Mouse (Mus musculus) limb, embryonic 10.5 days (tissue): ENCODE data around the gene Dennd2a. TPM values are rescaled to one million over a fixed set of nuclear protein-coding genes. Genes with fewer than 3 reads are reported as not detected.

Experiments
- DNase-seq: peaks from one replicate; pipeline ENCODE4 v3.0.0-alpha.2; 2017; ENCODE audit warnings: low spot score
- H3K27ac ChIP-seq: fragments of 300-500 bp; sonication (generic); 2 replicates; pipeline ENCODE4 v1.5.1; 2016; ENCODE audit warnings: mild to moderate bottlenecking
- H3K27me3 ChIP-seq: fragments of 300-500 bp; sonication (generic); 2 replicates; pipeline ENCODE4 v1.6.1; 2016; ENCODE audit warnings: low read depth, mild to moderate bottlenecking; ENCODE audit not compliant: poor library complexity, severe bottlenecking
- H3K36me3 ChIP-seq: fragments of 300-500 bp; sonication (generic); 2 replicates; pipeline ENCODE4 v1.6.1; 2016; ENCODE audit warnings: mild to moderate bottlenecking, moderate library complexity
- H3K4me1 ChIP-seq: fragments of 300-500 bp; sonication (generic); 2 replicates; pipeline ENCODE4 v1.6.1; 2016
- H3K4me3 ChIP-seq: fragments of 300-500 bp; sonication (generic); 2 replicates; pipeline ENCODE4 v1.5.1; 2016; ENCODE audit warnings: mild to moderate bottlenecking, moderate library complexity
- H3K9me3 ChIP-seq: fragments of 300-500 bp; sonication (generic); replicated peaks from 2 replicates; pipeline ENCODE4 v1.6.1; 2016; ENCODE audit warnings: mild to moderate bottlenecking
- WGBS: fragments of 180-500 bp; shearing (Covaris S2); methylation state at CpG from one replicate; pipeline ENCODE4 v1.1.7; 2016; 5-methylcytosine and 5-hydroxymethylcytosine counted together
- polyA plus RNA-seq: library from polyadenylated mRNA; unstranded; fragments of >200 nt; fragmentation: Nextera tagmentation; extraction: Ambion mirVana; gene quantifications from 2 replicates; pipeline ENCODE4 v1.2.1, GENCODE M21; 2016

Gene Dennd2a
- polyA plus RNA-seq, 1 experiment from 2014 or later: 40.7 TPM

DNA sequence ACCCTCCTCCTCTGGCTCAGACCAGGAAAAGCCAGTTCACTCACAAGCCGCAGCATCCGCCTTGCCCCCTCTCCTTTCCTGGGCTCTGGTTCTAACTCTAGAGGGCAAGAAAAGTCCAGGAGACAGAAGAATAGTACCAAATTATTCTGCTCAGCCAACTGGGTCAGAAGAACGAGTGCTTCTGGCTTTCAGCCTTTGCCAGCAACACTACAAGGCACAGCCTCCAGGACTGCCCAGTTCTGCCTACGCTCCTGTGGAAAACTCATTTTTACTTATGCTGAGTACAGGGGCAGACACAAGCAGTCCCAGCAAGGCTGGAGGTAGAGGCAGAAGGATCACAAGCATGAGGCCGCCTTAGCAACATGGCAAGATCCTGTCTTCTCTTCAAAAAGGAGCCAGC, 9.6 kb downstream of the Dennd2a start:
- no peak for DNase-seq
- WGBS: 79% methylated on average over 5 of the region's 5 CpGs
- no peaks in the 10 kb centered on the region; the same call in 1 of the 2 replicates for H3K9me3 ChIP-seq
- no peaks in the 10 kb centered on the region for H3K27me3 ChIP-seq
- H3K36me3 ChIP-seq: peaks cover 47% of the 10 kb centered on the region
- no peak overlapping the region for H3K4me3 ChIP-seq
- H3K4me1 ChIP-seq: peaks cover 47% of the 10 kb centered on the region
- H3K27ac ChIP-seq: no peak overlapping the region; the same call in 1 of the 2 replicates

DNA sequence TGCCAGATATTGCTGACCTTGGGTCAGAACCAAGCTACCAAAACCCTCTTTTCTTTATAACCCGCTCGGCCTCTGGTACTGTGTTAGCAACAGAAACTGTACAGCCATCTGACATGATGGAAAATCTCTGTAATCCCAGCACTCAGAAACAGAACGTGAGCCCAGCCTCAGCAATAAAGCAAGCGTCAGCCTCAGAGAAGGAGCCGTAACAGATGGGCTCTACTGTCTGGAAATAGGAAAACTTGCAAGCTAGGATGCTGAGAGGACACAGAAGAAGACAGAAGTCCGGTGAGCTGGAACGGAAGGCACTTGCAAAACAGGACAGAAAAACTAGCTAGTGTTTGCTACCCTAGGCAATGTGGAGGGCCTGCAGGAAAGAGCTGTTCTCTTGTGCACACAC, 12.2 kb downstream of the Dennd2a start:
- WGBS: 86% methylated on average over 7 of the region's 7 CpGs
- Histone ChIP-seq H3K36me3 (peaks cover 25% of the 10 kb centered on the region), H3K27me3 (no peaks in the 10 kb centered on the region), H3K4me1 (peaks cover 59% of the 10 kb centered on the region), H3K9me3 (no peaks in the 10 kb centered on the region), H3K4me3 (no peak overlapping the region), H3K27ac (peak overlapping the region; percentile 90)
- no peak for DNase-seq

DNA sequence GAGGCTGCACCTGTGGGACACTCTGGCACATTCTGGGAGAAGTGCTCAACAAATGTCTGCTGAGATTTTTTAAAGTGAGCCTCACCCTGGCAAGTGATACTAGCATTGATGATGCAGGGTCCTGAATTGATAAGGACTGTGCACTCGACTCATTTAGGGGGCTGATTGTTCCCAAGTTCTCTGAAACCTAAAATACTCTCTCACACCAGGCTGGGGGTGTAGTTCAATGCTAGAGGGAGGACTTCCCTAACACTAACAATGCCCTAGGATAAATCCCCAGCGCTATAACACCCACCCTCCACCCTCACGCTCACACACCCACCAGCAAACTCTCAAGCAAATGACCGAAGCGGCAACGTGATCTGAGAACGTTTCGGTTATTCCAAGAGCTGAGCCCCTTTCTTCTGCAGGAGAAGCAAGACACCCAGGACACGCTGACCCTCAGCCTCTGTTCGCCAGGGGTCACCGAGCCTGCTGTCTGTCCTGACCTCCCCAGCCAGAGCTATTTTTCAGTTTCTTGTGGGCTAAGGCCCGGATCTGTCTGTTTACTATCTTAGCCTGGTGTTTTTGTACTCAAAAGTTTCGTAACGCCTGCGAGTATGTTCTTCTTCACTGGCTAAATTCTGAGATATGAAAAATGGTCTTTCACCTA, 13.8 kb downstream of the Dennd2a start:
- no peak for DNase-seq
- peak overlapping the region; percentile 27; the same call in 1 of the 2 replicates for H3K4me3 ChIP-seq
- WGBS: 46% methylated on average over 15 of the region's 15 CpGs

DNA sequence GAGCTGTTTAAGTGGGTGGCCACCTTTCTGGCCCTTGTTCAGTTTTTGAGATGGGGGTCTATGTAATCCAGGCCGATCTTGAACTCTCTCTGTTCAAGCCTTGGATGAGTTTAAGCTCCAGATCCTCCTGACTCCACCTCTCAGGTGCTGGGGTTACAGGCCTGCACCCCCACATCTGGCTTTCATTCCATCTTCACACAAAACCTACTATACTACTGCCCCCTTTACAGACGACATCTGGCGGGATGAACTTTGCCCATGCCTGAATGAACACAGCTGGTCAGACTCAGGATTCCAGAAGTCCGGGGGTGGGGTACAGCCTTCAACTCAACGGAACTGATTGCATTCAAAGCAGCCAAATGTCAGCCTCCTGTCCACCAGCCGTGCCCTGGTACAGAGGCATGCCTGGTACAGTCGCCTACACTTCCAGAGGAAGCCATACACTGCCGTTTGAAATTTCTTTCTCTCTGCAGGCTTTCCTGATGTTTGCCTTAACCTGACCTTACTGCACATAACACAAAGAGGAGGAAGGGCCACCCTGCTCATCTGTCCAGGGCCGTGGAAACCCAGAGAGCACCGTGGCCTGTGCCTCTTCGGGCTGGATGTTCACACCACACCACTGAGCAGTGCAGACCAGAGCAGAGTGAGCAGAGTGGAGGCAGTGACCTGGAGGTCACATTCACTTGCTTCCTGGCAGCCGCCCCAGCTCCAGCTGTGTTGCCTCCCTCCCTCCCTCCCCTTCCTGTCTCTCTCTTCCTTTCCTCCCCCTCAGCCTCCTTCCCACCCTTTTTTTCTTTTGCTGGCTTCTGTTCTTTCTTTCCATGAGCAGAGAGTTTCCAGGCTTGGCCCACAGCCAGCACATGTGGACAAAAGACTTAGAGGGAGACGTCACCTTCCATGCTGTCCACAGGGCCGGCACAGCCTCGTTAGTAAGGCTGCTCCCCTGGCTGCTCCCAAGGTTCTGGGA, 14.8 kb downstream of the Dennd2a start:
- Histone ChIP-seq H3K4me3 (peak overlapping the region; percentile 27), H3K36me3 (peaks cover 11% of the 10 kb centered on the region), H3K27me3 (no peaks in the 10 kb centered on the region), H3K9me3 (no peaks in the 10 kb centered on the region), H3K4me1 (peaks cover 82% of the 10 kb centered on the region), H3K27ac (peak overlapping the region; percentile 90)
- WGBS: 14% methylated on average over 15 of the region's 15 CpGs
- peak; percentile 74 for DNase-seq

More for the DNA sequence above, 13.8 kb downstream of the Dennd2a start:
- H3K4me1 ChIP-seq: peaks cover 75% of the 10 kb centered on the region
- H3K27ac ChIP-seq: peak overlapping the region; percentile 90
- no peaks in the 10 kb centered on the region for H3K9me3 ChIP-seq
- H3K27me3 ChIP-seq: no peaks in the 10 kb centered on the region
- peaks cover 20% of the 10 kb centered on the region for H3K36me3 ChIP-seq

DNA sequence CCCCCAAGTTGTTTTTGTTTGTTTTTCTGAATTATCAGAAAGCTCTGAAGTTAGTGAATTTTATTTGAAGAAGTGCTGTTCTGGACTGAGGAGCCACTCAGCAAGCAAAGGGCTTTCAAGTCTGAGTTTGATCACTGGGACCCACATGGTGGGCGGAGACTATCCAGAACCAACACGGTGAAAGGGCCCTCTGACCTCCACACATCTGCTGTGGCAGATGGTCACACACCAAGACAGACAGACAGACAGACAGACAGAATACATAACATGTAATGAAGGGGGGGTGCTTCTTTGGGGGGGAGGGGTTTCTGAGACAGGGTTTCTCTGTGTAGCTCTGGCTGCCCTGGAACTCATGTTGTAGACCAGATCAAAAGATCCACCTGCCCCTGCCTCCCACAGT, 17.1 kb downstream of the Dennd2a start:
- peak overlapping the region; percentile 82 for H3K27ac ChIP-seq
- no peak for DNase-seq
- WGBS: 38% methylated on average over 2 of the region's 2 CpGs
- no peaks in the 10 kb centered on the region for H3K27me3 ChIP-seq
- no peaks in the 10 kb centered on the region for H3K36me3 ChIP-seq
- no peaks in the 10 kb centered on the region for H3K9me3 ChIP-seq
- H3K4me3 ChIP-seq: 0 out of 2 replicates have a peak overlapping the region, but pooled peaks have one; percentile 34
- peaks cover 77% of the 10 kb centered on the region for H3K4me1 ChIP-seq

DNA sequence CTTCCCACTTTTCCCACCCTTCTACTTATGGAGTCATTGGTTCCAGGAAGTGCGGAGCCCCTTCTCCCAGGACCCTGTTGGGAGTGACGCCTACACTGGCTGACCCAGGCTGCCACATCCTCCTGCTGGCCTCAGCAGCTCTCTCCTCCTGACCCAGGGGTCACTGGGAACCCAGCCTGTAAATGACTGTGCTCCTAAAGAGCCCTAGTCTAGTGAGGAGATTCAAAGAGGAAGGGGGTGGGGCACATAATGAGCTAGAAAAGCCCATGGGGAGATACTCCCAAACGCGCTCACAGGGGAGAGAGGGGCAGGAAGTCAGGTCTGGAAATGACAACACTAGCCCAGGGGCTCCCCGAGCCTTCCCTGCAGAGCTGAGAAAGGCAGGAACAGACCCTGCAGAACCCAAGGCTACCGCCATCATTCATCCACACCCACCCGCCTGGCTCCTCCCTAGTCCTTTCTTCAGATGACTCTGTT, 17.9 kb downstream of the Dennd2a start:
- no peaks in the 10 kb centered on the region for H3K27me3 ChIP-seq
- peaks cover 5% of the 10 kb centered on the region for H3K36me3 ChIP-seq
- WGBS: 3% methylated on average over 7 of the region's 7 CpGs
- peak overlapping the region; percentile 82 for H3K27ac ChIP-seq
- peak; percentile 54 for DNase-seq
- peak overlapping the region; percentile 34 for H3K4me3 ChIP-seq
- H3K4me1 ChIP-seq: peaks cover 68% of the 10 kb centered on the region
- no peaks in the 10 kb centered on the region for H3K9me3 ChIP-seq

DNA sequence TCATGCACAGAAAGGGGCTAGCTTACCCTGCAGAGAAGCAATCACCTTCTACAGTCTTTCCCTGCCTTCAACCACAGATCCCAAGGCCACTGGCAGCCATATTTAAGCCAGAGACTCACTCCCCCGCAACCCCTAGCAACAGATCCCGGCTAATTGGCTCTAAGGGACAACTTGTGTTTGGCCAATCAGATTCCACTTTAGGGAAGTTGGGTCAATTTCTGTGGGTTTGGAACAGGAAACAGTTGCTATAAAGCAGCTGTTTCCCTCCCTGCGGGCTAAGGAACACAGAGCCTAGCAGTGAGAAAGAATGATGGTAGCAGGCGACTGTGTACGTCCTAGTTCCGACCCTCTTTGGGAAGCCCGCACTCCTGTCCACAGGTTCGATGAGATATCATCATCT, 19.4 kb downstream of the Dennd2a start:
- no peaks in the 10 kb centered on the region for H3K27me3 ChIP-seq
- no peaks in the 10 kb centered on the region for H3K9me3 ChIP-seq
- no peak for DNase-seq
- 62% methylated on average over 8 of the region's 8 CpGs for WGBS
- peaks cover 53% of the 10 kb centered on the region for H3K4me1 ChIP-seq
- H3K36me3 ChIP-seq: peaks cover 15% of the 10 kb centered on the region
- no peak overlapping the region for H3K4me3 ChIP-seq
- peak overlapping the region; percentile 82 for H3K27ac ChIP-seq

DNA sequence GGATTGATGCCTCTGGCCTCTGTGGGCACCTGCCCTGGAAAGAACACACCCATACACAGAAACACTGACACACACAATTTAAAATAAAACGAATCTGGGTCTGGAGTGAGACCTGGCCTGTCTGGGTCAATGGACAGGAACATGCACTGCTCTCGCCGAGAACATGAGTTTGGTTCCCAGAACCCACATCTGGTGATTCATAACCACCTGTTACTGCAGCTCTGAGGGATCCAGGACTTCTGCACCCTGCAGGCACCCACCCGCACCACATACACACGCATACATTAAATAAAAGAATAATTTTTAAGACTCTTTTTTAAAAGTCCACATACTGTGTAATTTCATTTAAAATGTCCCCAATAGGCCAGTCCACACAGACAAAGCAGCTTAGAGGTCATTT, 20.4 kb downstream of the Dennd2a start:
- no peak for DNase-seq
- H3K27me3 ChIP-seq: no peaks in the 10 kb centered on the region
- no peak overlapping the region for H3K4me3 ChIP-seq
- H3K36me3 ChIP-seq: peaks cover 20% of the 10 kb centered on the region
- no peak overlapping the region for H3K27ac ChIP-seq
- no peaks in the 10 kb centered on the region for H3K9me3 ChIP-seq
- 95% methylated on average over 5 of the region's 5 CpGs for WGBS
- H3K4me1 ChIP-seq: peaks cover 44% of the 10 kb centered on the region

DNA sequence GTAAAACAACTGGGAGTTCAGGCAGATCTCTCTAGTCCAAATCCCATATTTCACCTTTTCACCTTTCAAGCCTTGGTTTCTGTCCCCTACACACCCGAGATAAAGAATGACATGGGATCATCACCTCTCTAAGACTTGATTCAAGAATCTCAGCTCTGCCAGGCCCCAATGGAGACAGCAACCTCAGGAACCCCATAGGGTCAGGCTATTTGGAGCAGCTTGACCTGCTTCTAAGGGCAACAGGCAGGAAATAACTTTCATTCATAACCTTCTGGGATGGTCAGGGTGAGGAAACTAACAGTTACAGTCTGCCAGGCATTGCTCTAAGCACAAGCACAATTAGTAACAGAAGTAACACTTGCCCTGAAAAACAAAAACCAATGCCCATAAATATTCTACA, 21.0 kb downstream of the Dennd2a start:
- DNase-seq: no peak
- no peaks in the 10 kb centered on the region for H3K9me3 ChIP-seq
- peaks cover 20% of the 10 kb centered on the region for H3K36me3 ChIP-seq
- 64% methylated on average over 1 of the region's 1 CpGs for WGBS
- no peaks in the 10 kb centered on the region for H3K27me3 ChIP-seq
- H3K27ac ChIP-seq: no peak overlapping the region
- no peak overlapping the region for H3K4me3 ChIP-seq
- H3K4me1 ChIP-seq: peaks cover 38% of the 10 kb centered on the region

DNA sequence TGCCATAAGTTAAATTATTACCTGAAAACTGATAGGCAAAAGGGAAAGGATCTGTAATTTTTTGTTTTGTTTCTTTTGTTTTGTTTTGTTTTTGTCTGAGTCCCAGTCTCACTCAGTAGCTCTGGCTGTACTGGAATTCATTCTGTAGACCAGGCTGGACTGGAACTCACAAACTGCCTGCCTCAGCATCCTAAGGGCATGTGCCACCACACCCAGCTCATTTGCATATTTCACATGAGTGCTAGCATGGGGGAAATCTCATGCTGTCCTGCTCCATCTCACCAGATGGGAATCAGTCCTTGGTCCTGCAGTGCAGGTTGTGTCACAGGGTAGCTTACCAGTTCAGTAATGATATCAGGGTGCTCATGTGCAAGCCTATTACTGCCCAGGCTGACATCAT, 22.7 kb downstream of the Dennd2a start:
- no peak overlapping the region for H3K27ac ChIP-seq
- no peak overlapping the region for H3K4me3 ChIP-seq
- peaks cover 20% of the 10 kb centered on the region for H3K36me3 ChIP-seq
- H3K9me3 ChIP-seq: no peaks in the 10 kb centered on the region
- no peaks in the 10 kb centered on the region for H3K27me3 ChIP-seq
- no peak for DNase-seq
- H3K4me1 ChIP-seq: peaks cover 33% of the 10 kb centered on the region

DNA sequence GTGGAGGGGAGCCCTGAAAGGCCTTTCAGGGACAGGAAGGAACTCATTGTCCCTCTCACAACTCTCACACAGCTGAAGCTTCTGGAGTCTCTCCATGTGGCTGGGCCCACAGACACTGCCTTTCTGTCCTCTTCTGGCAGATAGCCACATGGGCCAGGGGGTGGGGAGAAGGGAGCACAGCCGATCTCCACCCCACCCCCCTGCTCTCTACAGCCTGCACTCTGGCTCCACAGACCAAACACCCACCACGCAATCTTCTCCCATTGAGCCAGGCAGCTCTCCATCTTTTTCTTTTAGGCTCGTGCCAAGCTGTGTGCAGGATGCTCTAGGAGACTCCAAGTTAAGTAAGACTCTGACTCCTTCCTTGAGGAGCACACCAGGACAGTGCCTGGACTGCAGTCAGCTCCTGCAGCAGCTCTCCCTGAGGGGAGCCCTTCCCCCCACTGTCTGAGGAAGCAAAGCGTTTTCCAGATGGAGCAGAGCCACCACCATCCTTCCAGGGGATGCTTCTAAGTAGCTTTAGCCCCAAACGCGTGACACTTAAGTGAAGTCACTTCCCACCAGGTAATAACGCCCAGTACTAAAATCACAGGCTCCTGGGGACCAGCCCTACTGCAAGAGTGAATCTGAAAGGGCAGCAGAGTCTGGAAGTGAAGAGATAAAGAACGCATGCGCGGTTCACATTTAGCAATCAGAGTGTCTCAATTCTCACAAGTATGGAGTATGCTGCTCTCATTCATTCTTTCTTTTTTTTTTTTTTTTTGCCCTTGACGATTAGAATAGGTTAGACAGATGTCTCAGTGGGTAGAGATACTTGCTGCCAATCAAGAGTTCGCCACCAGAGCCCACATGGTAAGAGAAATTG, 28.8 kb downstream of the Dennd2a start:
- Histone ChIP-seq H3K4me3 (no peak overlapping the region), H3K27ac (peak overlapping the region; percentile 73)

DNA sequence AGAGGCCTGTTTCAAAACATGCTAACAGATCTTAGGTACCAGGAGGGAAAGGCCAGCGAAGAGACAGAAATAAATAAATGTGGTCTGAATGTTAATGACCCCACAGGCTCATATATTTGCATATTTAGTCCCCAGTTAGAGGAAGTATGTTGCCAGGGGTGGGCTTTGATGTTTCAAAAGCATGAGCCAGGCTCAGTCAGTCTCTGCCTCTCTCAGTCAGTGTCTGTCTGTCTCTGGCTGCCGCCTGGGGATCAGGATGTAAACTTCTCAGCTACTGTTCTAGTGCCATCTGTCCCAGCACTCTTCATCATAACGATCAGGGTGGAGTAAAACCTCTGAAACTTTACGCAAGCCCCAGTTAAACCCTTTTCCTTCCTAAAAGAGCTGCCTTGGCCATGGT, 29.9 kb downstream of the Dennd2a start:
- peaks cover 27% of the 10 kb centered on the region for H3K4me1 ChIP-seq
- no peak for DNase-seq
- no peak overlapping the region for H3K4me3 ChIP-seq
- peaks cover 35% of the 10 kb centered on the region for H3K36me3 ChIP-seq
- no peaks in the 10 kb centered on the region for H3K27me3 ChIP-seq
- H3K27ac ChIP-seq: no peak overlapping the region
- 65% methylated on average over 4 of the region's 4 CpGs for WGBS
- H3K9me3 ChIP-seq: no peaks in the 10 kb centered on the region

More for the DNA sequence above, 28.8 kb downstream of the Dennd2a start:
- no peaks in the 10 kb centered on the region for H3K27me3 ChIP-seq
- H3K36me3 ChIP-seq: peaks cover 33% of the 10 kb centered on the region
- peaks cover 26% of the 10 kb centered on the region for H3K4me1 ChIP-seq
- no peak for DNase-seq
- WGBS: 33% methylated on average over 12 of the region's 12 CpGs
- H3K9me3 ChIP-seq: no peaks in the 10 kb centered on the region
